Mouse (Mus musculus) layer of hippocampus, postnatal 10 days (tissue): ENCODE results near the gene Pdgfd. TPM values are rescaled to one million over a fixed set of nuclear protein-coding genes. Genes with fewer than 3 reads are reported as not detected.

ENCODE experiments used
- DNase-seq, 2 experiments: peaks; one replicate each; pipeline ENCODE4 v3.0.0; 2021; ENCODE audit warnings: low spot score in 2 of 2
- total RNA-seq, 2 experiments: library from RNA; stranded (reverse); gene quantifications; 2 replicates each; pipeline ENCODE4 v1.2.3; 2021

Gene Pdgfd
- total RNA-seq, 2 experiments from 2014 or later: 3.0 to 3.8 TPM

GRCm38 (mm10) chr9:6304590-6304989 is 136.2 kb downstream of the Pdgfd start:
- DNase-seq: no peak

DNA sequence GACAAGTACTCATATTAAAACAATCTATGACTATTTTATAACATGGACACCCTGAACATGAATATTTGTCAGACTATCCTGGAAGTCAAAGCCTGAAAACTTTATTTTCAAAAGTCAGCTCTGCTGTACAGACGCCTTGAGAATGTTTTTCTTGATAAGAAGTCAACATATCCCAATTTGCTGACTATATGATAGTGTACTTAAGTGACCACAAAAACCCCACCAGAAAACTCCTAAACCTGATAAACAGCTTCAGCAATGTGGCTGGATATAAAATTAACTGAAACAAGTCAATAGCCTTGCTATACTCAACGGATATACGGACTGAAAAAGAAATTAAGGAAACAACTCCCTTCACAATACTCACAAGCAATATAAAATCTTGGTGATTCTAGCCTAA is 137.5 kb downstream of the Pdgfd start:
- DNase-seq: no peak

GRCm38 (mm10) chr9:6317114-6317513 is 148.7 kb downstream of the Pdgfd start:
- DNase-seq: no peak

DNA sequence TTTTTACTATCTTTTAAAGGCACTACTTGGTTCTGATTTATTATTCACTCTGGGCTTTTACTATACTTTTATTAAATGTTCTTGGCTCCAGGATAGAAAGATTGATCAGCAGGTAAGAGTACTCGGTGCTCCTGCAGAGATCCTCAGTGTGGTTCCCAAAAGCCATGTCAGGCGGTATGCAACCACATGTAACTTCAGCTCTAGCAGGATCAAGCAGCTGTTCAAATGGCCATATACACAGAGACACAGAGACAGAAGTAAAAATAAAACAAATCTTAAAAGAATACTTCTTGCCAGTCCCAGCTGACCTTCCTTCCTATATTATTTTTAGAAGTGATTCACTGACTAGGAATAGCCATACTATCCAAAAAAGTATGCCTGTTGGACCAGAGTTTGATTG is 157.0 kb downstream of the Pdgfd start:
- no peak for DNase-seq

DNA sequence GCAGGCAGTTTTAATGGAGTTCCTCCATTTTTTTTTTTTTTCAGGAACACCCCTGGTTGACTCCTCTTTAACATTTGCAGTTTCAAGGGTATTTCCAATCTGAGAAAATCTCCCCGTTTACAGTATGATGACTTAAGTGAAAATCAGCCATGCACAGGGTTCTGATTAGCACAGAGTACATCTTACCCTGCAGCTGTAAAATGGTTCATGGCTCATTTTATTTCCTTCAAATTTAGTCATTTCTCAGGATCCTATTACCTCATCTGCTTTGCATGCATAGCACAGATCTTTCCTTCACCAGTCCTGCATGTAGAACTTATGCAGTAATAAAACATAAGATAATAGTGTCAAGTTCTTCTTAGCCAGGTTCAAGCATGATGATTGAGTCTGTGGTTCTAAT is 165.1 kb downstream of the Pdgfd start:
- no peak for DNase-seq

GRCm38 (mm10) chr9:6336236-6336635 is 167.9 kb downstream of the Pdgfd start:
- DNase-seq: no peak

DNA sequence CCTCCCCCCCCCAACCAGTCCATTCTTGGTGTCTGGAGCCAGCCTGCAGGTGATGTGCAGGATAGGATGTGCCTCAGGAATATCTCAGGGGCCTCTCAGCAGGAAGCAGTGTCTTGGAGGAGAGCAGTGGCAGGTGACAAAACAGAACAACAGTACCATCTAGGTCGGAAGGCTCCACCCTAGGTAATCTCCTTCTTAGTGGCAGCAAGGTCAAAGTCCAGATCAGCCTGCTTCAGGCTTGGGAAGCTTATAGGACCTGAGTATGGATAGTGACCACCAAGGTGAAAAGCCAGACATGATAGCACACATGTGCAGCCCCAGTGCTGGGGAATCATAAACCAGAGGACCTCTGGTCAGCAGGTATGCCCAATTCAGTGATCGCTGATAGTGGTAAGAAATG is 169.5 kb downstream of the Pdgfd start:
- DNase-seq: no peak

DNA sequence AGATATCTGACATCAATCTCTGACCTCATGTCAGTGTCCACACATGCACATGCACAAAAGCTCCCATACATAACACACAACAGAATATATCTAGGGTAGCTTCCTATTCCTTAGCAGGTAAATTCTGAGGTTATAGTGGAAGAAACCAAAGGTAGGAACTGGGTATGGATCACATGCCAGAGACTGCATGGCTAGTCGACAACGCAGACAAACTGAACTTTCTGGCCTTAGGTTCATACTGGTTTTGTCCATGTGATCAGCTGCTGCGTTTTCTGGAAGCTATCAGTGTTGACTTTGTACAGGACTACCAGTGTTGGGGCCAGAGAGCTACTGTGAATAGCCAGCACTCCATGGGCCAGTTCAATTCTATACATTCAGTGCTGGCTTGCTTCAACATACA is 170.0 kb downstream of the Pdgfd start:
- no peak for DNase-seq

GRCm38 (mm10) chr9:6339394-6339793 is 171.0 kb downstream of the Pdgfd start:
- DNase-seq: no peak

DNA sequence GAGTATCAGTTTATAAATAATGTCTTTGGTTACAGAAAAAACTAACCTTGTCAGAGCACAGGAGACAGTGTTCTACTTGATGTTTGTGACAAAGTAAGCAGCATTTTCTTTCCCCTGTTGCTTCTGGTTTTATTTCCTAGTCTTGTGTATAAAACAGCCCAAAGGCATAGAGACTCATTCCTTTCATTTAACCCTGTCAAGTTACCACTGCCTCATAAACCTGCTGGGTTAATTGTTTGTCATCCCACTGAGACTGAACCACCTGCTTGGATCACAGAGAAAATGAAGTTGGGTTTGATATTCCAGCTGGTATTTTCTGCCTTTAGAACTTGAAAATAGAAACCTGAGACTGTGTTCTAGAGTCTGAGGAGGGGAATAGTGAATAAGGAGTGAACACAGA is 172.4 kb downstream of the Pdgfd start:
- DNase-seq: no peak

- no peak for DNase-seq
Measured at GRCm38 (mm10) chr9:6342854-6343253, 174.5 kb downstream of the Pdgfd start.

DNA sequence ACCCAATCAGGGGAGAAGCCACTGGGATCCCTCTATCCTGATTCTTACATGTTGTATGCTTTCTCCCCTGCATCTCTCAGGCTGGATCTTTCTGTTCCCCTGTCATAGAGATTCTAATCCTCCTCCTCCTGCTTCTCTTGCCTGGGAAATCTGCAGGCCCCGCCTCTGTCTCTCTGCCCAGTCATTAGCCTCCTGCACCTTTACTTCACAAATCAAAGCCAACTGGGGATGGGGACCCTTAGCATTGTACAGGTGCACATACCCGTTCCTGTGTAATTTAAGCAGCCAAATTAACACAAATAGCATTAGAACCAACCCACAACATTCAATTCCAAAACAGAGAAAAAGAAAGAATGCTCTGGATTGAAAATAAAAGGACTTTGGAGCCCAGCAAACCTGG is 176.1 kb downstream of the Pdgfd start:
- no peak for DNase-seq

DNA sequence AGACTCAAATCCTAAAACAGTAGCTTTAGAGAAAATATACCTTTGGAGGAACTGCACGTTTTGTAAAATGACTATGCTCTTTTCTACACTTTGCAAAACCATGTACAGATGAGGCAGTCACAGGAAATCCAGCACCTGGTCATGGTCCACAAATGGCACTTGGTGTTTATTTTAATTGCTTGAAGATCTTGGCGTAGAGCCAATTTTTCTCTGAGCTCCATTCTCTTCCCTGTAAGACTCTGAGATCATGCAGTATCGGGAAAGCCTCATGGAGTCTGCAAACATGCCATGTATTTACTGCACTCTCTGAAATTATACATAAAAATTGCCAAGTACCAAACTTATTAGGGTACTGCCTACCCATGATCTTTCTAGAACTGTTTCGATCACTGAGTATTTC is 176.5 kb downstream of the Pdgfd start:
- DNase-seq: no peak

- DNase-seq: no peak
Measured at GRCm38 (mm10) chr9:6345366-6345765, 177.0 kb downstream of the Pdgfd start.

- DNase-seq: no peak
Measured at GRCm38 (mm10) chr9:6353257-6353960, 185.0 kb downstream of the Pdgfd start.

GRCm38 (mm10) chr9:6360795-6361194 is 192.4 kb downstream of the Pdgfd start:
- no peak for DNase-seq

DNA sequence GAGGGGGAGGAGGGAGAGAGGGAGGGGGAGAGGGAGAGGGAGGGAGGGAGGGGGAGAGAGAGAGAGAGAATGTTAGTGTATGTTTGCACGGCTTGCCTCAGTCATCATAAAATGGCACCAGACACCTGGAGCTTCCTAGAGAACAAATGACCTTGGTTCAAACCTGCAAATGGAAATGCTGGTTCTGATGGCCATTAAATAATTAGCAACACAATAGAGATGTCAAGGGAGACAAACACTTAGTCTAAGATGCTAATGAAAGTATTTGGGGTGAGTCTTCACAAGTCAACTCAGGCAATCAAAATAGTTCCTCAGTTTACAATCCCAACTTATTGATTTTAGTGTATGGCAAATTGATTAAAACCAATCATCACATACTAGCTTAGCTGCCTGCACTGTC is 198.2 kb downstream of the Pdgfd start:
- DNase-seq: no peak

GRCm38 (mm10) chr9:6401764-6402163 is 233.4 kb downstream of the Pdgfd start:
- DNase-seq: no peak

GRCm38 (mm10) chr9:6406535-6406934 is 238.2 kb downstream of the Pdgfd start:
- no peak for DNase-seq

GRCm38 (mm10) chr9:6407972-6408371 is 239.6 kb downstream of the Pdgfd start:
- no peak for DNase-seq

- DNase-seq: no peak
Measured at GRCm38 (mm10) chr9:6424606-6425005, 256.2 kb downstream of the Pdgfd start.
